Mouse (Mus musculus) MEL-GATA-1-ER (cell line): ENCODE measurements around the gene Psmd7.

ENCODE experiments used
- DNase-seq: peaks from one replicate; pipeline ENCODE4 v3.0.0-alpha.2; 2012; ENCODE audit warnings: low read depth; ENCODE audit errors: extremely low read depth

The Psmd7 gene

DNA sequence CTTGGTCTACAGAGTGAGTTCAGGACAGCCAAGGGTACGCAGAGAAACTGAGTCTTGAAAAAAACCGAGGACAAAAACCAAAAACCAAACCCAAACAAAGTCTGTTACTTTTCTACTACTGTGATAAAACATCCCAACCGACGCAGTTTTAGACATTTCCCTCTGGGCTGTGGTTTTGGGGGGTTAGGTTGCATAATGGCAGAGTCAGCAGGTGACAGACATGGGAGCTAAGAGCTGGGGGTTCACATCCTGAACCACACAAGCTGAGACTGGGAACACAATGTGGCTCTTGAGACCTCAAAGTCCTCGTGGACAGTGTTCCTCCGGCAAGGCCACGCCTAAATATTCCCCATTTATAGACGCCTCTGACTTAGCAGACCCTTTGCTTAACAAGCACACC, 10.1 kb downstream of the Psmd7 start:
- no peak for DNase-seq

DNA sequence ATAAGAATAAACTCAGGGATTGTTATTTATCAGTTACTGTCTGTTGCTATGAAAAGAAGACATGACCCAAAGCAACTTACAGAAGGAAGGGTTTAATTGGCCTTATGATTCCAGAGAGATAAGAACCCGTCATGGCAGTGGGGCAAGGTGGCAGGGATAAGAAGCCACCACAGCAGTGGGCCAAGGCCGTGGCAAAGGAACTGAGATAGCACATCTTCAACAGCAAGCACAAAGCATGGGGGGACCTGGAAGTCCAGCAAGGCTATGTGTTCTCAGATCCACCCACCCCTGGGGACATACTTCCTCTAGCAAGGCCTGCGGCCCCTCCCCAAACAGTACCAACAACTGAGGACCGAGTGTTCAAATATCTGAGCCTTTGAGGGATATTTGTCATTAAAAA, 10.6 kb downstream of the Psmd7 start:
- DNase-seq: peak; percentile 76

DNA sequence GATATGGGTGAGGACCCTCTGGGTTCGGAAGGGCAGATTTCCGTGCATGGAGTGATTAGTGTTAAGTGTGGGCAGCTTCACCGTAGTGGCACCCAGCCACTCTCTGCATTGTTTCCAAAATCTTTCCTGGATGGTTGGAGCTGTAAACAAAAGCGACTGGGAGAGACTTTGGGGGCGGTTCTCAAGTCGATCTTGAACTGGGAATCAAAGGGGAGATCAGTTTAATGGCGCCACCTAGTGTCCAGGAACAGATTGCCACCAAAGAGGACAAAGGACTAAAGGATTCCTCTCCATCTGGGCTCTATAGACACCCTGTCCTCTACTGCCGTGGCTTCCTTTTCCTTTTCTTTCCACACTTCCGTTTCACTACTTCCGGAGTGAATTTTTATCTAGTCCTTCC, 11.6 kb downstream of the Psmd7 start:
- peak; percentile 79 for DNase-seq

DNA sequence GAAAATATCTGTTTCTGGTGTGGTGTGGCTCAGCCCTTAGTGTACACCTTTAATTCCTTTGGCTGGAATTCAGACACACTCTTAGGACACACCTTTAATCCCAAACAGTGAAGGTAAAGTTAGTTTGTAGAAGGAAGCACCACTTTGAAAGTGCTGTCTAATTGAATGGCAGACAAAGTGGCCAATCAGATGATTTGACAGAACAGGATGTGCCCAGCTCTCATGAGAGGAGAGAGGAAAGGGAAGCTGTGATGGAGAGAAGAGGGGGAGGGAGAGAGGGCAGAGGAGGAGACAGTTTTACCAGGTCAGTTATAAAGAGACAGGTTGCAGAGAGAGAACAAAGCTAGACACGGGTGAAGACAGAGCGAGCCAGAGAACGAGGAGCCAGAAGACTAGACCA, 13.5 kb downstream of the Psmd7 start:
- peak; percentile 76 for DNase-seq

DNA sequence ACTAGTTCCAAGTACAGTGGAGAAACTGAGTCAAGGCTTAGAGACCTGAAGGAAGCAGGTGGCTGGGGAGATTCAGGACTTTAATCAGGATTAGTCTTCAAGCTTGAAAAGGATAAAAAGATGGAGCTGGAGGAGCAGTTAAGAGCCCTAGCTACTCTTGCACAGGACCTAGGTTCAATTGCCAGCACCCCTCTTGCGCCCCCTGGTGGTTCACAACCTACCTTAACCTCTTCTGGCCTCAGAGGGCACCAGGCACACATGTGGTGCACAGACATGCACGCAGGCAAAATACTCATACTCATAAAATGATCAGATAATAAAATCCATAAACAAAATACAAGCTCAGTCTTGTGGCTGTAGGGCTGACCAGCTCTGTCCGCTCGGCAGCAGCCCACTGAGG, 15.8 kb downstream of the Psmd7 start:
- DNase-seq: no peak

DNA sequence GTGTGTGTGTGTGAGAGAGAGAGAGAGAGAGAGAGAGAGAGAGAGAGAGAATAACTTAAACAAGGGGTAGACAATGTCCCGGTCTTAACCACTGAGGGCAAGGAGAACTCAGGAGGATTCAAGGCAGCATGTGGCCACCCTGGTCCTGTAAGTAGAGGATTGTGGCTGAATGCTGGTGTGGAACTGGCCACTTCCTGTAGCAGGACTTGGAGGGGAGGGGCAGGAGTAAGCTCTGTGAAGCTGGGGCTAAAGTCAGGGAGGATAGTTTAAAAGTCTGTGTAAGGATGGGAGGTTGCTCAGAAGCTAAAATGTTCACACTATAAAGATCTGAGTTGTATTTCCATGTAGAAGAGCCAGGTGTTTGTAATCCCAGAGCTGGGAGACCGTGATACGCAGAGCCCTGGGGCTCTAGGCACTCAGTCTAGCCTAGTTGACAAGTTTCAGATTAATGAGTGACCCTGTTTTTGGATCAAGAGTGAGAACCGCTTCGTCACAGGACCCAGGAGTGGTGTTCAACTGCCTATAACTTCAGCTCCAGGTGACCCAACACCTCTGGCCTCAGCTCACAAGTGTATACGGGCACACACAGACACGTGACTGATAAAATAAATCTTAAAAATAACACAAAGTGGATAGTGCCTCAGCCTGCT, 16.7 kb downstream of the Psmd7 start:
- no peak for DNase-seq

DNA sequence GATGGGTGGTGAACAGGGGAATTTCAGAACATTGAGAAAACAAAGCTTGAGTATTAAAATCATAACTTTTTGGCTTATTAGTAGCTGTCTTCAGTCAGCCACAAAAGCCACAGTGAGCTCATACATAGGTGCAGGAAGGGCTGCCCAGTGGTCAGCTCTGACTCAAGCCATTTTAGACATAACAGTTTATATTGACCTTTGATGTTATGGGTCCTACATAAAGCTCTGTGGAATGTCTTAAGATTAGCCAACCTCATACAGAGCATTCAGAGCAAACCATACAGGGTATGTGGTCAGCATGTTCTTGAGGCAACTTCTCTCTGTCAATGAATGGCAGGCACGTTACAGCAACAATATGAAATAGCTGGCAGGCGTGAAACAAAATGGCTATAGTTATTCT, 17.2 kb downstream of the Psmd7 start:
- DNase-seq: no peak

DNA sequence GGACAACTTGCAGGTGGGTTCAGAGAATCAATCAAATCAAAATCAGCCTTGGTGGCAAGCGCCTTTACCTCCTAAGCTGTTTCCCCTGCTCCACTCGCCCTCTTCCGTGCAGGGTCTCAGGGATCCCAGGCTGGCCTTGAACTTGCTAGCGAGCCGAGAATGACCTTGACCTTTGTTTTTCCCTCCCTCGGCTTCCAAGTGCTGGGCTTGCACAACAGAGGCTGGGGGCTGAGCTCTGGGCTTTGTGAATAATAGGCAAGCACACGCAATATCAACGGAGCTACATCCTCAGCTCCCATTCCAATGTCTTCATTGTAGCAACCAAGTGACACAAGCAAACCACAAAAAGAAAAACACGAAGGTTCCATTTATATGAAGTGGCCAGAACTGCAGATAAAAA, 26.1 kb downstream of the Psmd7 start:
- no peak for DNase-seq

DNA sequence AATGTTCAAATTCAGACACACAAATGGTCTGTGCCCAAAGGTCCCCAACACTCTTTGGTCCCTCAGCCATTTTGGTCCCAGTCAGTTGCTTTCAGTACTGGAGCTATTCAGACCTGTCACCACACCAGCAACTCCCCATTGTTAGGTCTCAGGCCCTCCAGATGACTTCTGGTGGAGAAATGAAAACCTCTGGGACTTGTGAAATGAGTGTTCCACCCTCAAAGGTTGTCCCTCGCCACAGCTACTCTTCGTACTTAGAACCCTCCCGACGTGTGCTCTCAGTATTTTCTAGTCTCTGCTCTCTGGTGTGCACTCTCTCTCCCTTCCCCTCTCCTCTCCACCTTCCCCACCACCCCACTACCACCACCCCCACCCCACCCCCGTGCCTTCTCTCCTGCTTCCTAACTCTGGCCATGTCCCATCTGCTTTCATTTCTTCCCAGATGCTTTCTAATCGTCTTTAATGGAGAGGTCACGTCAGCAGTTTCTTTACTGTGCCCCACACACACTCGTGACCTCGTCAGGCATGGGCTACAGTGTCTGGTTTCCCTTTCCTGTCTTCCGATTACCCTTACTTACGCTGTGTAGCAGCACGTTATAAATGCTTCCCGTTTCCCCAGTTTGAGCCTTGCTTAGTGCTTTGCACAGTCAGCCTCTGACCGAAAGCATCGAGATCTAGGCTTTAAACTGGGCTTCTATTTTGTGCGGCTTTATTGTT, 27.3 kb downstream of the Psmd7 start:
- DNase-seq: no peak

DNA sequence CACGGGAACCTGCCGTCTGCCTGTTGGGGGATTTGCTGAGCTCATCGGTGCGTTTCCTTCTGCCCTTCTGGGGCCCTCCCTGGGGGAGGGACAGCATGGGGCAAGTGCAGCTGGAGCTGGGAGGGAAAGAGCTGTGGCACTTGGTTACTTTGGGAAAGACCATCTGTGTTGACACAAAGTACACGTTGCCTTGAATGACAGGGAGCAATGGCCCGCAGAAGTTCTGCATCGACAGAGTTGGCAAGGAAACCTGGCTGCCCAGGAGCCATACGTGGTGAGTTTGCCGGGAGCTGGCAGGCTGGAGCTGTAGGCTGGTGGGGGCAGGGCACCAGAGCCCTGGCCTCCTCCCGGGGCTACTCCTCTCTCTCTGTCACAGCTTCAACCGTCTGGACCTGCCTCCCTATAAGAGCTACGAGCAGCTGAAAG, 31.7 kb downstream of the Psmd7 start:
- no peak for DNase-seq

DNA sequence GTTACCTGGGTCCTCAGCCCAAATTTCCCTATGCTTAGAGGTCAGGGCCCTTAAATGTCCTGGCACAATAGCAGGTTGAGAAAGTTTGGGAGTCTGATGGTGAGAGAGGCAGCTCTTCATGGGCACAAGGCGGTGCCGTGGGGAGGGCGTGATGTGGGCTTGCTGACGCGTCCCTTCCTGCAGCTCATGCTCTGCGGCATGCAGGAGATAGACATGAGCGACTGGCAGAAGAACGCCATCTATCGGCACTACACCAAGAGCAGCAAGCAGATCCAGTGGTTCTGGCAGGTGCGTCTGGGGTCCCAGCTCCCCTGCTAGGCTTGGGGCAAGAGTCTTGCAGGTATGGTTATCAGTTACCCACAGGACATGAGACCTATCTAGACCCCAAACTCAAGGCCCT, 33.0 kb downstream of the Psmd7 start:
- DNase-seq: no peak

DNA sequence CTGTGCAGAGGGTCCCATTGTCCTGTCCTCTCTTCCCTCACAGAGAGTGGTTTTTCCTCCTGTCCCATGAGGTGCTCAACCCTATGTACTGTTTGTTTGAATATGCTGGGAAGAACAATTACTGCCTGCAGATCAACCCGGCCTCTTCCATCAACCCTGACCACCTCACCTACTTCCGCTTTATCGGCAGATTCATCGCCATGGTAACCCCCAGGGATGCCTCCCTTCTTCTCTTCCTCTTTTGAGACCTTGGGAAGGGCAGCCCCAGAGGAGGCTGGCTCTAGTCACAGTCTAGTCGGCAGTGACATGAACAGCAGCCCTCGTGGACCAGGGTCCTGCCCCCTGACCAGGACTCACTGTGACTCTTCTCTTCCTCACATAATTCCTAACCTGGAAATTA, 36.0 kb downstream of the Psmd7 start:
- peak; percentile 77 for DNase-seq

DNA sequence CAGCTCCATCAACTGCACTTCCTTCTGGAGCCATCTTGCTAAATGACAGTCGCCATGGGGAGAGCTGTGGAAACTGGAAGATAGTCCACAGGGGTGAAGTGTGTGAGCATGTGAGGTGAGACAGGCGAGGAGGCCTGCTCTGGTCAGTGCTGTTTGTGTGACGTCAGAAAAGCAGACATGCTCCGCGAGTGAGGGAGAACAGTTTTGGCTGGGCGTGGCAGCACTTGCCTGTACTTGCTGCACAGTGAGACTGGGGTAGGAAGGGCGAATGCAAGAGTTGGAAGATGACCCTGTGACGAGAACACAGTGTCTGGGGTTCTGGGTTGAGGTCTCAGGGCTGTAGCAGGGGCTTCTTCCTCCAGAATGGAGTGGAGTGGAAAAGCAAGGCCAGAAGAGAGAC, 41.4 kb downstream of the Psmd7 start:
- no peak for DNase-seq

DNA sequence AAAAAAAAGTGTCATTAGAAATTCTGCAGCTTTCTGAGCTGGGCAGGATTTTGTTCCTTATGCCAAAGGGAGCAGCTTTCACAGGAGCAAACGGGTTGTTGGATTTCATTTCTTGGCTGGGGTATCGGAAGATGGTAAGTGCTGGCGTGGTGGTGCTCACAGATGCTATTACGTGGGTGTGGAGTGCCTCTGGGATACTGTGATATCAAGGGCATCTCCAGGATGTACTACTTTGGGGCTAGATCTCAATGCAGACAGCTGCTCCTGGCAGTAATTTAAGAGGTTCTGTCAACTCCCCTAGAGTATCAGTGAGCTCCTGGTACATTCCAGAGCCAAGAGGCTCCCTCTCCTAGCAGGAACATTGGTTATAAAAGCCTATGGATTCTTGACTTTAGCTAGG, 42.1 kb downstream of the Psmd7 start:
- DNase-seq: no peak

DNA sequence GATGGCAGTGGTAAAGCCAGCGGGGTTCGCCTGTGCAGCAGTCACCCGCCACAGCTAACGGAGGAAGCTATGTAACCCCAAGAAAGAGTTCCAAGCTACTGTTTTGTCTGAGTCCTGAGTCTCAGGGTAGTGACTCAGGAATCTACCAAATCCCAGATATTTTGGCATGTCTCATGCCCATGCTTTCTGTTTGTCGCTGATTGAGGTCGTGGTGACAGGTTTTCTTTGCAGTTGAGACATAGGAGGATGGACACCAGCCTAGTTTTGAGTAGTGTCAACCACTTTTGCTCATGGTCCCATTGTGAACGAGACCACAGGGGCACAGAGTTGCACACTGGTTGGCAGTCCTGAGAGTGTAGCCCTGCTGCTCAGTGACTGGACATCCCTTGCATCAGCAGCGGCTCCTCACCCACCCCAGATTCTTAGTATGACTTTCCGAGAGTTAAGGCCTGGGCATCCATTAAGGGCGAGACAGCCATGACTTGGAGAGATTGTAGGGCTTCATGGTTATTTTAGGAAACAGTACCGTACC, 42.6 kb downstream of the Psmd7 start:
- DNase-seq: no peak

DNA sequence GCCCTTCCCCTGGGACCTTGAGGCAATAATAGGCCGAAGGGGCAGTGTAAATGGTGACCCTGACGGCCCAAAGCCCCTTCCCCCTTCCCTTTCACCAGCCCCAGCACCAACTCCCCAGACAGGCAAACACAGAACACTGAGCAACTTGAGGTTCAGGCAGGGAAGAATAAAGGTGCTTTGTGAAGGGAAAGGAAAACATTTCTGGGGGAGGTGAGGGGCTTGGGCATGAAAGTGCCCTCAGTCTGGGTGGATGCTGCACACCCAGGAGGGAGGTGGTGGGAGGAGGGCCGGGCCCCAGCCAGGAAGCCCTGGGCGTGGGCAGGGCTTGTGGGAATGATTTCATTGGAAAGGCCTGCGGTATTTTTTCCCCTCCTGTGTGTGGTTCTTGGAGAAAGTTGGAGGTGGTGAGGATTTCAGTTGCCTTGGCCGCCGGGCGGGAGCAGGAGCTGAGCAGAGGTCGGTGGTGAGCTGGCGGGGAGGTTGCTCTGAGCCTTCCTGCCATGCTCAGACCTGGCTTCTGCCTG, 43.6 kb downstream of the Psmd7 start:
- no peak for DNase-seq

DNA sequence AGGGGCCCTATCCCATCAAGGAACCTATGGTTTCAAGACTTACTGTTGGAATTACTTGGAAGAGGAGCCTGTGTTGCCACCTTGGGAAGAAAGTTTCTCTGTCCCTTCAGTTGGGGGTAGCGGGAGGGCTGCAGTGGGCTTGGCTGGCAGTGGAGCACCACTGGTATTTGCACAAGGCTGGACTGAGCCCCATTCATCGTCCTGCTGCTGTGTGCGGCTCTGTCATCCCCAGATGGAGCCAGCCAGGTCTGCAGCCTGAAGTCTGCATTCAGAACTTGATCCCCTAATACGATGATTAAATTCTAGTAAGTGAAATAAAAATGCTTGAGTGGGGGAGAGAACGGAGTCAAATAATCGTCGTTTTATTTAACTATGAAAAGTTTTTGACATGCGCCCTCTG, 44.1 kb downstream of the Psmd7 start:
- DNase-seq: no peak

DNA sequence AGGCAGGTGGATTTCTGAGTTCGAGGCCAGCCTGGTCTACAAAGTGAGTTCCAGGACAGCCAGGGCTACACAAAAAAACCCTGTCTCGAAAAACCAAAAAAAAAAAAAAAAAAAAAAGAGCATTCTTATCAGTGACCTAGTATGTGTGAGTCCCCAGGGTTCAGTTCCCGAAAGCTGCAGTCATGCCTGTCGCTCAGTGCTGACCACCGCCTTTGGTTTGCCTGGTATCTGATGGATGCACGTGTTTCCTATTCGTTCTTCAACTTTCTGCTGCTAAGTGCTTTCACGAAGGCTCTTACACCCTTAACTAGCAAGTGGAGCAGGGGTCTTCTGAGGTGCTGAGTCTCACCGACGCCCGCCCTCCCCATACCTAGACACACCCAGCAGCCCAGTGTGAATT, 44.5 kb downstream of the Psmd7 start:
- no peak for DNase-seq

DNA sequence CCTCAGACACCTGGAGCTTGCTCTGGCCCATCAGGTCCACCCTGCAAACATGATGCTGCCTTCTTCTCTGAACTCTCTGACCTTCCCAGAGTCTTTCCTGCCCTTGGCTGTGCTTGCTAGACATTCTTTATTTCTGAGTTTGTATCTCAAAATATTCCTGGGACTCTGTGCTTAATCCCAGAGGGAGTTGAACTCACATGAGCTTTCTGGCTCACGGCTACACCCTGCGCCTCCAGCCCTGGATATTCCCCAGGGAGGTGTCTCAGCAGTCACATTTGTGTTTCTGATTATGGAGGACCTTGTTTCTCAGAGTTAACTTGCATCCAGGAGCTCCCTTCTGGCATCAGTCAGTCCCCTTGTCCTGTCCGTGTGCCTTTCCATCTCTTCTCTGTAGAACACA, 46.1 kb downstream of the Psmd7 start:
- DNase-seq: no peak

DNA sequence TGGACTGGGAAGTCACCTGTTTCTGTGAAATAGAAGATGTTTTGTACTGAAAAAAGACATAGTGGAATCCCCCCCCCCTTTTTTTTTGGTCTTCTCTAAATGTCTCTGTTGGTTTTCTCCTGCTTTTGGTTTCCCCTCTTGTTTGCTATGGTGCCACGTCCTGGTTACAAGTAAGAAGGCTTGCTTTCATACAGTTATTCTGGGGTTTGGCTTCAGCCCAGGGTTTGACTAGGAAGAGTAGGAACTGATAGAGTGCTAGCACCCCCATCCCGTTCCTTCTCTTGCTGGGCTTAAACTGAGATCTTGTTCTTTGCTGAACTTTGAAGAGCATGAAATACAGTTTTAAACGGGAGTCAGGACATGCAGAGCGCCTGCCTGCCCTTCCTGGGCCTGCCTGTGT, 46.9 kb downstream of the Psmd7 start:
- no peak for DNase-seq

DNA sequence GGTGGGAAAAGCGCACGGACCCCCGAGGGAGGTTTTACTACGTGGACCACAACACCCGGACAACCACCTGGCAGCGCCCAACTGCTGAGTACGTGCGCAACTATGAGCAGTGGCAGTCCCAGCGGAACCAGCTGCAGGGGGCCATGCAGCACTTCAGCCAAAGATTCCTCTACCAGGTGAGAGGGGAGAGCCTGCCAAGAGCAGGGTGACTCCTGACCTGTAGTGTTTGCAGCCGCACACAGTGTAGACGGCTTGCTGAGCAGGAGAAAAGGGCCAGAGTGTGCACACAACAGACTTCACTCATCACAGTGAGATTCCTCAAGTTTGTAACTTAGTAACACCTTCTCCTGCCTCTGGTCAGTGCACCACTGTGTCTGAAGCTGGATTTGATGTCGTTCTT, 47.6 kb downstream of the Psmd7 start:
- DNase-seq: no peak

DNA sequence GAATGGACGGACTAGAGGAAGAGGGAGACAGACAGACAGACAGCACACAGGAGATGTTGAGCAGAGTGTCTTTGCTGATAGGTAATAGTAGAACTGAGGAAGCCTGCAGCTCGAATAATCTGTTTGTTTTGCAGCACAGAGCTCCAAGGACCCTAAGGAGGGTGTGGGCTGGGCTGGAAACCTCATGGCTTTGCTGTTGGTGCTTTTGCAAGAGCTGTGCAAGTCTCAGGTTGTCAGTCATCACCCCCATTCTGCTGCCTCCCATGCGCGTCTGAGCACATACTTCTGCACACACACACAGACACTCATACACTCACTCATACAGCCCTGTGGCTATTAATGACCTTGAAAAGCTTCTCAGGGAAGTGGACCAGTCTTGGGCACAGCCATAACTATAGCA, 50.8 kb downstream of the Psmd7 start:
- DNase-seq: no peak
